Mouse (Mus musculus) limb, embryonic 12.5 days (tissue): ENCODE measurements at regions not wholly inside any gene's neighbourhood (a gene's known extent, or its start where the extent isn't known, plus 50 kb on each side); places are given as distances from the start of the nearest gene placed in this dataset.

ENCODE experiments used
- ATAC-seq: fragments of 200-750 bp; cut with Nextera tagmentation; 2 replicates; pipeline ENCODE4 v1.8.0; 2017; ENCODE audit warnings: low read depth, moderate TSS enrichment; ENCODE audit not compliant: insufficient number of reproducible peaks, insufficient read depth, low FRiP score, low TSS enrichment
- H3K27ac ChIP-seq: fragments of 300-500 bp; sonication (generic); 2 replicates; pipeline ENCODE4 v1.5.1; 2016; ENCODE audit warnings: mild to moderate bottlenecking, moderate library complexity
- H3K27me3 ChIP-seq: fragments of 300-500 bp; sonication (generic); 2 replicates; pipeline ENCODE4 v1.6.1; 2016; ENCODE audit warnings: mild to moderate bottlenecking, moderate library complexity
- H3K36me3 ChIP-seq: fragments of 300-500 bp; sonication (generic); 2 replicates; pipeline ENCODE4 v1.6.1; 2016; ENCODE audit warnings: mild to moderate bottlenecking, moderate library complexity
- H3K4me1 ChIP-seq: fragments of 300-500 bp; sonication (generic); replicated peaks from 2 replicates; pipeline ENCODE4 v1.6.1; 2016
- H3K4me2 ChIP-seq: fragments of 300-500 bp; sonication (generic); 2 replicates; pipeline ENCODE4 v1.6.1; 2016; ENCODE audit warnings: mild to moderate bottlenecking, moderate library complexity
- H3K4me3 ChIP-seq: fragments of 300-500 bp; sonication (generic); replicated peaks from 2 replicates; pipeline ENCODE4 v1.5.1; 2016; ENCODE audit warnings: mild to moderate bottlenecking
- H3K9ac ChIP-seq: fragments of 300-500 bp; sonication (generic); replicated peaks from 2 replicates; pipeline ENCODE4 v1.6.1; 2016; ENCODE audit warnings: mild to moderate bottlenecking, moderate library complexity
- H3K9me3 ChIP-seq: fragments of 300-500 bp; sonication (generic); 2 replicates; pipeline ENCODE4 v1.6.1; 2016; ENCODE audit warnings: mild to moderate bottlenecking, moderate library complexity
- WGBS: fragments of 180-500 bp; shearing (Covaris S2); methylation state at CpG from one replicate; pipeline ENCODE4 v1.1.7; 2016; 5-methylcytosine and 5-hydroxymethylcytosine counted together

- no peaks in the 10 kb centered on the region for H3K27me3 ChIP-seq
- H3K9ac ChIP-seq, result no peak overlapping the region
- H3K4me1 ChIP-seq, result no peaks in the 10 kb centered on the region
- H3K36me3 ChIP-seq, result no peaks in the 10 kb centered on the region
- H3K4me2 ChIP-seq, result no peak overlapping the region
- H3K4me3 ChIP-seq, result no peak overlapping the region
- no peak overlapping the region for H3K27ac ChIP-seq
- no peak for ATAC-seq
- WGBS, result 72% methylated on average over 1 of the region's 1 CpGs
- H3K9me3 ChIP-seq, result no peaks in the 10 kb centered on the region
Measured at GRCm38 (mm10) chr8:113190537-113190936, 444.9 kb upstream of the Mon1b start.

- no peaks in the 10 kb centered on the region for H3K4me1 ChIP-seq
- H3K9me3 ChIP-seq, result no peaks in the 10 kb centered on the region
- no peak overlapping the region for H3K27ac ChIP-seq
- no peaks in the 10 kb centered on the region for H3K36me3 ChIP-seq
- no peak overlapping the region for H3K4me2 ChIP-seq
- 76% methylated on average over 3 of the region's 3 CpGs for WGBS
- ATAC-seq, result no peak
- H3K27me3 ChIP-seq, result no peaks in the 10 kb centered on the region
- no peak overlapping the region for H3K9ac ChIP-seq
- H3K4me3 ChIP-seq, result no peak overlapping the region
Measured at GRCm38 (mm10) chr8:113191537-113191936, 443.9 kb upstream of the Mon1b start.
